Comparison of ENCODE assay signal across 9 mouse cellular contexts in genomic region chr13:28950623-28951491, GRCm38 (mm10). TPM values are rescaled to one million over a fixed set of nuclear protein-coding genes. Genes with fewer than 3 reads are reported as not detected.
DNase-seq lines count a peak whose midpoint lies in the region; ATAC-seq lines count a peak whose summit lies in the region.
"Had no signal": no experiment of that assay in that cellular context is flagged by ENCODE, and none has a peak within 500 bp of the region (broad histone marks: within the 10 kb centered on the region; RNA-seq: fewer than 3 reads in every experiment).

No protein-coding gene starts in this region.

- no peak for ATAC-seq in heart, embryonic 11.5 days (replicated peaks; ENCODE audit: insufficient number of reproducible peaks, low FRiP score, low TSS enrichment)
- peak; percentile 13; the same call in 1 of the 2 replicates for ATAC-seq in kidney, embryonic 14.5 days (ENCODE audit: low FRiP score, low TSS enrichment)
- no peak for ATAC-seq in liver, embryonic 11.5 days (replicated peaks; ENCODE audit: low FRiP score)
- ATAC-seq in neural tube, embryonic 11.5 days (ENCODE audit: insufficient read depth, low FRiP score, low TSS enrichment): no peak

- H3K9me3 ChIP-seq in embryonic facial prominence, embryonic 10.5 days: no peaks in the 10 kb centered on the region
- no peaks in the 10 kb centered on the region for H3K9me3 ChIP-seq in heart, embryonic 11.5 days (replicated peaks; ENCODE audit: control insufficient read depth, low read length)
- no peaks in the 10 kb centered on the region for H3K9me3 ChIP-seq in kidney, embryonic 14.5 days (ENCODE audit: control insufficient read depth, low read length)
- H3K9me3 ChIP-seq in liver, embryonic 11.5 days (ENCODE audit: control insufficient read depth, low read length): no peaks in the 10 kb centered on the region
- H3K9me3 ChIP-seq in neural tube, embryonic 11.5 days (ENCODE audit: control insufficient read depth, low read length): no peaks in the 10 kb centered on the region

- peak overlapping the region; percentile 99 for H3K27ac ChIP-seq in embryonic facial prominence, embryonic 10.5 days (replicated peaks)
- peak overlapping the region; percentile 100 for H3K27ac ChIP-seq in heart, embryonic 11.5 days (ENCODE audit: low read depth, low read length)
- H3K27ac ChIP-seq in kidney, embryonic 14.5 days (ENCODE audit: low read depth, low read length): peak overlapping the region; percentile 100
- H3K27ac ChIP-seq in liver, embryonic 11.5 days (ENCODE audit: low read depth, low read length): peak overlapping the region; percentile 69
- H3K27ac ChIP-seq in neural tube, embryonic 11.5 days (ENCODE audit: low read depth, low read length): peak overlapping the region; percentile 99

- H3K9ac ChIP-seq in heart, embryonic 11.5 days (ENCODE audit: low read depth, low read length): peak overlapping the region; percentile 100
- H3K9ac ChIP-seq in kidney, embryonic 14.5 days (ENCODE audit: low read depth, low read length): peak overlapping the region; percentile 99
- peak overlapping the region; percentile 81 for H3K9ac ChIP-seq in liver, embryonic 11.5 days (ENCODE audit: low read depth, low read length)
- H3K9ac ChIP-seq in neural tube, embryonic 11.5 days (ENCODE audit: low read length): peak overlapping the region; percentile 99

- H3K4me3 ChIP-seq in embryonic facial prominence, embryonic 10.5 days: peak overlapping the region; percentile 99
- H3K4me3 ChIP-seq in heart, embryonic 11.5 days (ENCODE audit: low read depth, low read length): peak overlapping the region; percentile 98
- peak overlapping the region; percentile 98 for H3K4me3 ChIP-seq in kidney, embryonic 14.5 days (ENCODE audit: low read length)
- peak overlapping the region; percentile 75 for H3K4me3 ChIP-seq in liver, embryonic 11.5 days (ENCODE audit: low read depth, low read length)
- peak overlapping the region; percentile 100 for H3K4me3 ChIP-seq in neural tube, embryonic 11.5 days (ENCODE audit: low read depth, low read length)

- peak overlapping the region; percentile 63 for H3K4me2 ChIP-seq in heart, embryonic 11.5 days
- H3K4me2 ChIP-seq in kidney, embryonic 14.5 days (replicated peaks; ENCODE audit: low read depth, low read length): peak overlapping the region; percentile 56
- H3K4me2 ChIP-seq in liver, embryonic 11.5 days: peak overlapping the region; percentile 89
- H3K4me2 ChIP-seq in neural tube, embryonic 11.5 days (ENCODE audit: low read depth): peak overlapping the region; percentile 44

- H3K27me3 ChIP-seq in embryonic facial prominence, embryonic 10.5 days (replicated peaks; ENCODE audit: low read depth, poor library complexity, severe bottlenecking): no peaks in the 10 kb centered on the region
- H3K27me3 ChIP-seq in heart, embryonic 11.5 days (ENCODE audit: control insufficient read depth, insufficient read depth, low read length): no peaks in the 10 kb centered on the region
- no peaks in the 10 kb centered on the region for H3K27me3 ChIP-seq in kidney, embryonic 14.5 days (ENCODE audit: control insufficient read depth, insufficient read depth, low read length)
- H3K27me3 ChIP-seq in liver, embryonic 11.5 days (replicated peaks; ENCODE audit: control insufficient read depth, insufficient read depth, low read length): peaks cover 25% of the 10 kb centered on the region
- no peaks in the 10 kb centered on the region for H3K27me3 ChIP-seq in neural tube, embryonic 11.5 days (ENCODE audit: control insufficient read depth, insufficient read depth, low read length)

- peaks cover 29% of the 10 kb centered on the region for H3K36me3 ChIP-seq in embryonic facial prominence, embryonic 10.5 days (replicated peaks)
- H3K36me3 ChIP-seq in heart, embryonic 11.5 days (ENCODE audit: control insufficient read depth, insufficient read depth, low read length): no peaks in the 10 kb centered on the region
- H3K36me3 ChIP-seq in kidney, embryonic 14.5 days (ENCODE audit: control insufficient read depth, insufficient read depth, low read length): peaks cover 3% of the 10 kb centered on the region; the same call in 1 of the 2 replicates
- no peaks in the 10 kb centered on the region for H3K36me3 ChIP-seq in liver, embryonic 11.5 days (ENCODE audit: control insufficient read depth, insufficient read depth, low read length)
- H3K36me3 ChIP-seq in neural tube, embryonic 11.5 days (ENCODE audit: control insufficient read depth, insufficient read depth, low read length): no peaks in the 10 kb centered on the region; the same call in 1 of the 2 replicates

- peak; percentile 24 to 49 for DNase-seq in left cerebral cortex, adult 18-20 months (ENCODE audit: low spot score in 2 of 2)
- DNase-seq in left cerebral cortex, adult 11 months (ENCODE audit: low spot score): no peak
- peak; percentile 81 for DNase-seq in embryonic facial prominence, embryonic 10.5 days (ENCODE audit: low spot score)
- peak; percentile 62 for DNase-seq in liver, embryonic 11.5 days (ENCODE audit: low spot score)
- DNase-seq in neural tube, embryonic 11.5 days (ENCODE audit: low spot score): peak; percentile 79
- DNase-seq in thymus, postnatal 14 days: peak; percentile 82

- under 1% methylated on average over 32 of the region's 32 CpGs for WGBS in embryonic facial prominence, embryonic 10.5 days
- WGBS in heart, embryonic 11.5 days (ENCODE audit: insufficient replicate concordance): 1% methylated on average over 32 of the region's 32 CpGs
- under 1% methylated on average over 32 of the region's 32 CpGs for WGBS in kidney, embryonic 14.5 days
- under 1% methylated on average over 32 of the region's 32 CpGs for WGBS in liver, embryonic 11.5 days
- WGBS in neural tube, embryonic 11.5 days: under 1% methylated on average over 32 of the region's 32 CpGs

- peaks cover 30% of the 10 kb centered on the region for H3K4me1 ChIP-seq in embryonic facial prominence, embryonic 10.5 days
- peaks cover 18% of the 10 kb centered on the region for H3K4me1 ChIP-seq in heart, embryonic 11.5 days (ENCODE audit: control insufficient read depth, insufficient read depth, low read length)
- H3K4me1 ChIP-seq in kidney, embryonic 14.5 days (ENCODE audit: control insufficient read depth, insufficient read depth, low read length): peaks cover 10% of the 10 kb centered on the region
- peaks cover 8% of the 10 kb centered on the region for H3K4me1 ChIP-seq in liver, embryonic 11.5 days (replicated peaks; ENCODE audit: control insufficient read depth, insufficient read depth, low read length)
- H3K4me1 ChIP-seq in neural tube, embryonic 11.5 days (ENCODE audit: control insufficient read depth, insufficient read depth, low read length): peaks cover 14% of the 10 kb centered on the region; the same call in 1 of the 2 replicates

RNA-seq across cellular contexts. Expression of gene Sox4, which starts 2.7 kb away (rescaled TPM):
- 10 to 100 TPM; 13.7 to 15.5 TPM for total RNA-seq in left cerebral cortex, adult 18-20 months (2021)
- polyA plus RNA-seq in embryonic facial prominence, embryonic 10.5 days (2016; fragmentation: Nextera tagmentation; extraction: Ambion mirVana): 69.6 and 73.2 TPM in 2 replicates
- polyA plus RNA-seq in heart, embryonic 11.5 days (2014; fragmentation: Nextera tagmentation; extraction: Ambion mirVana): 45.6 and 47.0 TPM in 2 replicates
- 75.1 and 100 TPM in 2 replicates for polyA plus RNA-seq in kidney, embryonic 14.5 days (2014; fragmentation: Nextera tagmentation; extraction: Ambion mirVana)
- 16.8 and 17.1 TPM in 2 replicates for polyA plus RNA-seq in liver, embryonic 11.5 days (2014; fragmentation: Nextera tagmentation; extraction: Ambion mirVana)
- 165 and 172 TPM in 2 replicates for polyA plus RNA-seq in neural tube, embryonic 11.5 days (2014; fragmentation: Nextera tagmentation; extraction: Ambion mirVana)
- total RNA-seq: MEL had no signal
